Mouse (Mus musculus) bone marrow, adult 2 months (tissue): Measurements from ENCODE around the gene Evpl. TPM values are rescaled to one million over a fixed set of nuclear protein-coding genes. Genes with fewer than 3 reads are reported as not detected.

ENCODE experiments used
- H3K27ac ChIP-seq: fragments of 200-500 bp; 2 replicates; pipeline ENCODE4 v1.5.1; 2012; ENCODE audit warnings: low read depth, mild to moderate bottlenecking, control low read depth, inconsistent platforms, low read length; ENCODE audit not compliant: control insufficient read depth, poor library complexity, insufficient read depth
- H3K4me1 ChIP-seq: fragments of 200-500 bp; 2 replicates; pipeline ENCODE4 v1.6.1; 2011; ENCODE audit warnings: low read length; ENCODE audit not compliant: control insufficient read depth, insufficient read depth
- H3K4me3 ChIP-seq: fragments of 200-500 bp; replicated peaks from 2 replicates; pipeline ENCODE3; 2011; ENCODE audit warnings: mild to moderate bottlenecking, low read depth, low read length, control low read depth; ENCODE audit not compliant: control insufficient read depth
- CTCF ChIP-seq: fragments of 200-500 bp; IDR thresholded peaks from 2 replicates; pipeline ENCODE4 v1.5.1; 2011; ENCODE audit warnings: low read length, control low read depth; ENCODE audit not compliant: control insufficient read depth, insufficient read depth
- POLR2A ChIP-seq: fragments of 200-500 bp; IDR thresholded peaks from 2 replicates; pipeline ENCODE4 v1.6.1; 2011; ENCODE audit warnings: low read depth, mild to moderate bottlenecking, control low read depth, low read length, borderline replicate concordance; ENCODE audit not compliant: control insufficient read depth
- WGBS: fragments of 180-500 bp; shearing (Covaris S2); methylation state at CpG from one replicate; pipeline ENCODE4 v1.1.7; 2018; 5-methylcytosine and 5-hydroxymethylcytosine counted together
- polyA plus RNA-seq: library from polyadenylated mRNA; stranded (reverse); fragments of >200 nt; gene quantifications from 2 replicates; pipeline ENCODE4 v1.2.4, GENCODE M21; 2011; ENCODE audit warnings: low replicate concordance; ENCODE audit not compliant: missing spikeins, insufficient read depth, insufficient read length

Gene Evpl
- polyA plus RNA-seq, 1 experiment: 0.30 TPM

- Histone ChIP-seq H3K4me1 (no peaks in the 10 kb centered on the region), H3K4me3 (no peak overlapping the region), H3K27ac (no peak overlapping the region)
- 95% methylated on average over 11 of the region's 11 CpGs for WGBS
- TF ChIP-seq CTCF (no peak), POLR2A (no peak)
These were observed 51.5 kb downstream of the Evpl start for GRCm38 (mm10) chr11:116186360-116186759.

GRCm38 (mm10) chr11:116185836-116186235 lies 52.0 kb downstream of the Evpl start:
- 87% methylated on average over 3 of the region's 3 CpGs for WGBS
- no peak overlapping the region for H3K27ac ChIP-seq
- H3K4me1 ChIP-seq: no peaks in the 10 kb centered on the region
- TF ChIP-seq POLR2A (no peak), CTCF (no peak)
- no peak overlapping the region for H3K4me3 ChIP-seq

- H3K27ac ChIP-seq: no peak overlapping the region
- WGBS: 91% methylated on average over 20 of the region's 20 CpGs
- no peak for TF ChIP-seq POLR2A
- TF ChIP-seq CTCF: no peak
- H3K4me3 ChIP-seq: no peak overlapping the region
- H3K4me1 ChIP-seq: no peaks in the 10 kb centered on the region
These were observed 59.3 kb downstream of the Evpl start for GRCm38 (mm10) chr11:116178411-116179121.

GRCm38 (mm10) chr11:116176010-116176409 lies 61.9 kb downstream of the Evpl start:
- Histone ChIP-seq H3K27ac (no peak overlapping the region), H3K4me3 (no peak overlapping the region), H3K4me1 (no peaks in the 10 kb centered on the region)
- 84% methylated on average over 7 of the region's 7 CpGs for WGBS
- no peak for TF ChIP-seq CTCF
- TF ChIP-seq POLR2A: no peak

- WGBS: 92% methylated on average over 22 of the region's 22 CpGs
- H3K4me1 ChIP-seq: no peaks in the 10 kb centered on the region
- TF ChIP-seq POLR2A (peak; percentile 9; the same call in 1 of the 2 replicates), CTCF (no peak)
- no peak overlapping the region for H3K27ac ChIP-seq
- H3K4me3 ChIP-seq: no peak overlapping the region
These were observed 63.0 kb downstream of the Evpl start for GRCm38 (mm10) chr11:116174775-116175448.

- H3K4me3 ChIP-seq: no peak overlapping the region
- no peak overlapping the region for H3K27ac ChIP-seq
- TF ChIP-seq CTCF: no peak
- TF ChIP-seq POLR2A: no peak
- WGBS: 87% methylated on average over 2 of the region's 2 CpGs
- H3K4me1 ChIP-seq: no peaks in the 10 kb centered on the region
These were observed 65.9 kb downstream of the Evpl start for GRCm38 (mm10) chr11:116171959-116172358.

Other genes starting within 250 kb of the Evpl start
- gene Galk1, start 225.4 kb downstream of the Evpl start, polyA plus RNA-seq: 16.7 and 27.0 TPM in 2 replicates
- 386 and 402 TPM in 2 replicates for gene H3f3b, start 210.1 kb downstream of the Evpl start, polyA plus RNA-seq
- gene Unk, start 207.8 kb downstream of the Evpl start, polyA plus RNA-seq: 11.8 and 43.0 TPM in 2 replicates
- 31.2 and 63.0 TPM in 2 replicates for gene Unc13d, start 160.1 kb downstream of the Evpl start, polyA plus RNA-seq
- gene Wbp2, start 151.1 kb downstream of the Evpl start, polyA plus RNA-seq: 55.0 and 68.0 TPM in 2 replicates
- gene Trim47, start 110.9 kb downstream of the Evpl start, polyA plus RNA-seq: 3.1 and 8.9 TPM in 2 replicates
- 5.2 and 8.2 TPM in 2 replicates for gene Trim65, start 106.9 kb downstream of the Evpl start, polyA plus RNA-seq
- gene Mrpl38, start 99.2 kb downstream of the Evpl start, polyA plus RNA-seq: 28.0 and 38.3 TPM in 2 replicates
- gene Fbf1, start 69.9 kb downstream of the Evpl start, polyA plus RNA-seq: 10.8 and 16.1 TPM in 2 replicates
- 20.2 and 30.0 TPM in 2 replicates for gene Ten1, start 39.2 kb downstream of the Evpl start, polyA plus RNA-seq
- 9.8 and 20.0 TPM in 2 replicates for gene Acox1, start 39.0 kb downstream of the Evpl start, polyA plus RNA-seq
- 23.8 and 44.5 TPM in 2 replicates for gene Srp68, start 36.1 kb upstream of the Evpl start, polyA plus RNA-seq
- not detected in 2 replicates for gene Galr2, start 42.9 kb upstream of the Evpl start, polyA plus RNA-seq
- 39.1 and 47.2 TPM in 2 replicates for gene Exoc7, start 69.2 kb upstream of the Evpl start, polyA plus RNA-seq
- gene Foxj1, start 97.3 kb upstream of the Evpl start, polyA plus RNA-seq: not detected in 2 replicates
- gene Rnf157, start 175.0 kb upstream of the Evpl start, polyA plus RNA-seq: 14.2 and 14.5 TPM in 2 replicates
- 157 and 172 TPM in 2 replicates for gene Ubald2, start 196.0 kb upstream of the Evpl start, polyA plus RNA-seq
- gene Qrich2, start 228.2 kb upstream of the Evpl start, polyA plus RNA-seq: not detected in 2 replicates